Mouse (Mus musculus) lung, embryonic 14.5 days (tissue): ENCODE results near the gene Neurl3. TPM values are rescaled to one million over a fixed set of nuclear protein-coding genes. Genes with fewer than 3 reads are reported as not detected.

Experiments
- ATAC-seq: fragments of 200-750 bp; cut with Nextera tagmentation; 2 replicates; pipeline ENCODE4 v1.8.0; 2017; ENCODE audit warnings: mild to moderate bottlenecking, moderate TSS enrichment, moderate library complexity; ENCODE audit not compliant: insufficient read depth
- DNase-seq: peaks from one replicate; pipeline ENCODE4 v3.0.0-alpha.2; 2015
- H3K27ac ChIP-seq: fragments of 300-500 bp; sonication (generic); 2 replicates; pipeline ENCODE4 v1.5.1; 2014; ENCODE audit warnings: low read depth, mild to moderate bottlenecking, moderate library complexity
- H3K27me3 ChIP-seq: fragments of 300-500 bp; sonication (generic); 2 replicates; pipeline ENCODE4 v1.6.1; 2014; ENCODE audit warnings: low read length, control low read depth; ENCODE audit not compliant: insufficient read depth
- H3K36me3 ChIP-seq: fragments of 300-500 bp; sonication (generic); 2 replicates; pipeline ENCODE4 v1.6.1; 2014; ENCODE audit warnings: control low read depth; ENCODE audit not compliant: insufficient read depth
- H3K4me1 ChIP-seq: fragments of 300-500 bp; sonication (generic); 2 replicates; pipeline ENCODE4 v1.6.1; 2014; ENCODE audit warnings: antibody characterized with exemption, control low read depth; ENCODE audit not compliant: insufficient read depth
- H3K4me2 ChIP-seq: fragments of 300-500 bp; sonication (generic); 2 replicates; pipeline ENCODE4 v1.6.1; 2014; ENCODE audit warnings: mild to moderate bottlenecking
- H3K4me3 ChIP-seq: fragments of 300-500 bp; sonication (generic); 2 replicates; pipeline ENCODE4 v1.5.1; 2014; ENCODE audit warnings: low read depth, low read length
- H3K9ac ChIP-seq: fragments of 300-500 bp; sonication (generic); 2 replicates; pipeline ENCODE4 v1.6.1; 2014
- H3K9me3 ChIP-seq: fragments of 300-500 bp; sonication (generic); 2 replicates; pipeline ENCODE4 v1.6.1; 2016; ENCODE audit warnings: low read depth, low read length, control low read depth
- CTCF ChIP-seq: IDR thresholded peaks from 2 replicates; pipeline ENCODE4 v1.5.1; 2016; ENCODE audit warnings: antibody characterized with exemption, low read depth
- WGBS: fragments of 180-500 bp; shearing (Covaris S2); extraction: QIAGEN DNeasy Blood & Tissue Kit; methylation state at CpG from one replicate; pipeline ENCODE4 v1.1.7; 2014; 5-methylcytosine and 5-hydroxymethylcytosine counted together
- polyA plus RNA-seq: library from polyadenylated mRNA; unstranded; fragments of >200 nt; fragmentation: Nextera tagmentation; extraction: Ambion mirVana; gene quantifications from 2 replicates; pipeline ENCODE4 v1.2.1, GENCODE M21; 2014

The Neurl3 gene
- polyA plus RNA-seq, 1 experiment from 2014 or later, result 2.6 TPM

GRCm38 (mm10) chr1:36279202-36279601, 4.7 kb upstream of the Neurl3 start:
- peak; percentile 86 for TF ChIP-seq CTCF
- Histone ChIP-seq H3K27ac (no peak overlapping the region), H3K36me3 (no peaks in the 10 kb centered on the region), H3K4me1 (no peaks in the 10 kb centered on the region), H3K9ac (no peak overlapping the region), H3K4me2 (no peak overlapping the region), H3K4me3 (no peak overlapping the region), H3K9me3 (no peaks in the 10 kb centered on the region), H3K27me3 (no peaks in the 10 kb centered on the region)
- DNase-seq, result peak; percentile 92
- 17% methylated on average over 3 of the region's 3 CpGs for WGBS
- ATAC-seq, result no peak

GRCm38 (mm10) chr1:36277267-36278060, 3.0 kb upstream of the Neurl3 start:
- Histone ChIP-seq H3K9ac (no peak overlapping the region), H3K4me2 (no peak overlapping the region), H3K27ac (no peak overlapping the region), H3K4me1 (no peaks in the 10 kb centered on the region; the same call in 1 of the 2 replicates), H3K27me3 (no peaks in the 10 kb centered on the region), H3K9me3 (no peaks in the 10 kb centered on the region), H3K36me3 (no peaks in the 10 kb centered on the region), H3K4me3 (no peak overlapping the region)
- ATAC-seq, result no peak
- TF ChIP-seq CTCF, result peak; percentile 95
- 17% methylated on average over 7 of the region's 7 CpGs for WGBS
- DNase-seq, result peak; percentile 87

- H3K36me3 ChIP-seq, result no peaks in the 10 kb centered on the region
- no peak for DNase-seq
- 69% methylated on average over 13 of the region's 13 CpGs for WGBS
- ATAC-seq, result no peak
- no peaks in the 10 kb centered on the region for H3K9me3 ChIP-seq
- TF ChIP-seq CTCF, result no peak
- no peak overlapping the region for H3K4me2 ChIP-seq
- no peak overlapping the region for H3K9ac ChIP-seq
- no peak overlapping the region for H3K4me3 ChIP-seq
- H3K4me1 ChIP-seq, result peaks cover 10% of the 10 kb centered on the region
- H3K27me3 ChIP-seq, result no peaks in the 10 kb centered on the region
- H3K27ac ChIP-seq, result no peak overlapping the region
These were observed 1.3 kb upstream of the Neurl3 start for GRCm38 (mm10) chr1:36275635-36276389.

- peak overlapping the region; percentile 71 for H3K27ac ChIP-seq
- H3K9me3 ChIP-seq, result no peaks in the 10 kb centered on the region
- no peak for TF ChIP-seq CTCF
- 7% methylated on average over 9 of the region's 9 CpGs for WGBS
- peaks cover 15% of the 10 kb centered on the region for H3K4me1 ChIP-seq
- H3K36me3 ChIP-seq, result no peaks in the 10 kb centered on the region
- no peaks in the 10 kb centered on the region; the same call in 1 of the 2 replicates for H3K27me3 ChIP-seq
- H3K4me3 ChIP-seq, result no peak overlapping the region
- DNase-seq (peak; percentile 62), ATAC-seq (peak; percentile 32; the same call in 1 of the 2 replicates)
- H3K9ac ChIP-seq, result peak overlapping the region; percentile 13; the same call in 1 of the 2 replicates
- H3K4me2 ChIP-seq, result peak overlapping the region; percentile 39
These were observed 1.2 kb downstream of the Neurl3 start for GRCm38 (mm10) chr1:36273288-36273687.

- 46% methylated on average over 5 of the region's 5 CpGs for WGBS
- peak; percentile 10; the same call in 1 of the 2 replicates for ATAC-seq
These were observed 1.9 kb downstream of the Neurl3 start for GRCm38 (mm10) chr1:36272546-36272945.

GRCm38 (mm10) chr1:36271516-36272230, 2.8 kb downstream of the Neurl3 start:
- H3K9me3 ChIP-seq, result no peaks in the 10 kb centered on the region
- no peak overlapping the region for H3K27ac ChIP-seq
- peak overlapping the region; percentile 31; the same call in 1 of the 2 replicates for H3K4me2 ChIP-seq
- peaks cover 15% of the 10 kb centered on the region for H3K4me1 ChIP-seq
- H3K27me3 ChIP-seq, result no peaks in the 10 kb centered on the region; the same call in 1 of the 2 replicates
- DNase-seq (no peak), ATAC-seq (no peak)
- no peak for TF ChIP-seq CTCF
- H3K4me3 ChIP-seq, result no peak overlapping the region
- no peak overlapping the region for H3K9ac ChIP-seq
- WGBS, result 72% methylated on average over 8 of the region's 8 CpGs
- no peaks in the 10 kb centered on the region for H3K36me3 ChIP-seq

More at GRCm38 (mm10) chr1:36272546-36272945, 1.9 kb downstream of the Neurl3 start:
- peak; percentile 41 for DNase-seq
- Histone ChIP-seq H3K27ac (no peak overlapping the region; the same call in 1 of the 2 replicates), H3K4me2 (peak overlapping the region; percentile 39; the same call in 1 of the 2 replicates), H3K36me3 (no peaks in the 10 kb centered on the region), H3K9me3 (no peaks in the 10 kb centered on the region), H3K27me3 (no peaks in the 10 kb centered on the region; the same call in 1 of the 2 replicates), H3K9ac (no peak overlapping the region), H3K4me3 (no peak overlapping the region), H3K4me1 (peaks cover 15% of the 10 kb centered on the region)
- no peak for TF ChIP-seq CTCF
